ENCODE assay signal across 19 mouse cellular contexts in the genomic region with DNA sequence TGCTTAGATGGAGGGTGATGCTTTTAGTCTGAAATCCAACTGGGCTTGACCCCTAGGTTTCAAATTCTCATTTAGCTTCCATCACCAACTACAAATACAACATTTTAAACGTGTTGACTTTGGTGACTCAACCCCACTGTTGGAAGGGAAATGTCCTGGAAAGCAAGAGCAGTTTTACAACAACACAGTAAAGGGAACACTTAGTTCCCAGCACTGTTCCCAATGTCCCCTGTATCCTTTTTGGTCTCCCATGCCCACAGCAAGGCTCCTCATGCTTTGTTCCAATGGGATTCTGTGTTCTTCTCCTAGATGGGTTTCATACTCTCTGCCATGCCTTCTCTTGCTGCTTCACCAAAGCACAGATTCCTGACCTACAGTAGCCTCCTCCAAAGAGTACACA.
DNase-seq lines count a peak whose midpoint lies in the region; ATAC-seq and TF ChIP-seq lines count a peak whose summit lies in the region.
"Had no signal": no experiment of that assay in that cellular context is flagged by ENCODE, and none has a peak within 500 bp of the region (broad histone marks: within the 10 kb centered on the region; RNA-seq: fewer than 3 reads in every experiment).

No protein-coding gene starts in this region.

- DNase-seq in heart, adult 11 months, result peak; percentile 94
- peak; percentile 32 for DNase-seq in heart, adult 8-10 months (ENCODE audit: low spot score)
- DNase-seq in heart, adult 2 months, result no peak
- DNase-seq: adrenal gland, adult 2 months; adrenal gland, adult 8-10 months; adrenal gland, postnatal 10 days; adrenal gland, postnatal 14 days; adrenal gland, postnatal 25 days; adrenal gland, postnatal 36 days; B cell, adult 2 months; cerebellum, adult 11 months; cerebellum, adult 11-12 months; cerebellum, adult 18-20 months had no signal

- no peak overlapping the region for H3K4me3 ChIP-seq in heart, embryonic 11.5 days (ENCODE audit: low read depth, low read length)
- no peak overlapping the region for H3K4me3 ChIP-seq in heart, adult 2 months

- no peaks in the 10 kb centered on the region for H3K36me3 ChIP-seq in heart, embryonic 11.5 days (ENCODE audit: control insufficient read depth, insufficient read depth, low read length)
- no peaks in the 10 kb centered on the region for H3K36me3 ChIP-seq in heart, adult 2 months (ENCODE audit: control insufficient read depth, insufficient read depth, low read length)
- H3K36me3 ChIP-seq: G1E had no signal

- no peaks in the 10 kb centered on the region for H3K9me3 ChIP-seq in heart, embryonic 11.5 days (replicated peaks; ENCODE audit: control insufficient read depth, low read length)
- H3K9me3 ChIP-seq: G1E had no signal

- no peak overlapping the region for H3K27ac ChIP-seq in heart, embryonic 11.5 days (ENCODE audit: low read depth, low read length)
- no peak overlapping the region for H3K27ac ChIP-seq in heart, adult 2 months

- H3K27me3 ChIP-seq in heart, embryonic 11.5 days (ENCODE audit: control insufficient read depth, insufficient read depth, low read length), result no peaks in the 10 kb centered on the region
- no peaks in the 10 kb centered on the region for H3K27me3 ChIP-seq in heart, adult 2 months (ENCODE audit: control insufficient read depth, insufficient read depth, low read length)
- H3K27me3 ChIP-seq: CH12.LX had no signal

- H3K4me1 ChIP-seq in heart, embryonic 11.5 days (ENCODE audit: control insufficient read depth, insufficient read depth, low read length), result no peaks in the 10 kb centered on the region
- no peaks in the 10 kb centered on the region for H3K4me1 ChIP-seq in heart, adult 2 months (ENCODE audit: control insufficient read depth, insufficient read depth, low read length)

- intact Hi-C loops in heart, adult 2 months (cut with DNase I), result no loop called here

- TF ChIP-seq POLR2A in heart, adult 2 months (IDR thresholded peaks at IDR 0.05; ENCODE audit: insufficient read depth, low read depth, low read length), result no peak

- ATAC-seq in heart, embryonic 11.5 days (replicated peaks; ENCODE audit: insufficient number of reproducible peaks, low FRiP score, low TSS enrichment), result no peak
- ATAC-seq: activated CD4-positive, CD25-positive, alpha-beta regulatory T cell, adult 4 months; CD4-positive, CD25-positive, alpha-beta regulatory T cell, adult 4 months; Patski had no signal

- TF ChIP-seq EP300 in heart, adult 2 months (IDR thresholded peaks at IDR 0.05; ENCODE audit: insufficient read depth, low read depth, low read length), result no peak

- TF ChIP-seq CTCF in heart, adult 2 months (IDR thresholded peaks at IDR 0.05), result no peak

- no peaks in the 10 kb centered on the region for H3K79me2 ChIP-seq in heart, adult 2 months (replicated peaks; ENCODE audit: control insufficient read depth, insufficient read depth, low read length)

- no peak overlapping the region for H3K4me2 ChIP-seq in heart, embryonic 11.5 days

- no peak overlapping the region for H3K9ac ChIP-seq in heart, embryonic 11.5 days (ENCODE audit: low read depth, low read length)
- H3K9ac ChIP-seq in heart, adult 2 months (ENCODE audit: low read depth, low read length), result no peak overlapping the region

- WGBS in heart, embryonic 11.5 days (ENCODE audit: insufficient replicate concordance), result 56% methylated on average over 1 of the region's 1 CpGs
- 49% methylated on average over 1 of the region's 1 CpGs for WGBS in heart, adult 2 months

Comparison
In these comparisons a context has a peak if more than half of its experiments do, and no peak if none do; other contexts are left out.
1. DNase-seq: peak in heart, adult 11 months (single experiment) and heart, adult 8-10 months (single experiment); none in heart, adult 2 months (0 of 2).